Mouse (Mus musculus) G1E (cell line): ENCODE results near the gene Bglap.

Source experiments
- CTCF ChIP-seq: IDR thresholded peaks from 2 replicates; pipeline ENCODE4 v1.5.1; 2012; ENCODE audit warnings: low read depth, low read length, inconsistent platforms, mixed read lengths
- GATA1 ChIP-seq: IDR thresholded peaks from 2 replicates; pipeline ENCODE4 v1.6.1; 2012; ENCODE audit warnings: borderline replicate concordance, low read length, inconsistent platforms, mixed read lengths
- POLR2AphosphoS5 ChIP-seq: IDR thresholded peaks from 2 replicates; pipeline ENCODE4 v1.6.1; 2012; ENCODE audit warnings: low read depth, low read length, inconsistent platforms; ENCODE audit not compliant: insufficient replicate concordance

DNA sequence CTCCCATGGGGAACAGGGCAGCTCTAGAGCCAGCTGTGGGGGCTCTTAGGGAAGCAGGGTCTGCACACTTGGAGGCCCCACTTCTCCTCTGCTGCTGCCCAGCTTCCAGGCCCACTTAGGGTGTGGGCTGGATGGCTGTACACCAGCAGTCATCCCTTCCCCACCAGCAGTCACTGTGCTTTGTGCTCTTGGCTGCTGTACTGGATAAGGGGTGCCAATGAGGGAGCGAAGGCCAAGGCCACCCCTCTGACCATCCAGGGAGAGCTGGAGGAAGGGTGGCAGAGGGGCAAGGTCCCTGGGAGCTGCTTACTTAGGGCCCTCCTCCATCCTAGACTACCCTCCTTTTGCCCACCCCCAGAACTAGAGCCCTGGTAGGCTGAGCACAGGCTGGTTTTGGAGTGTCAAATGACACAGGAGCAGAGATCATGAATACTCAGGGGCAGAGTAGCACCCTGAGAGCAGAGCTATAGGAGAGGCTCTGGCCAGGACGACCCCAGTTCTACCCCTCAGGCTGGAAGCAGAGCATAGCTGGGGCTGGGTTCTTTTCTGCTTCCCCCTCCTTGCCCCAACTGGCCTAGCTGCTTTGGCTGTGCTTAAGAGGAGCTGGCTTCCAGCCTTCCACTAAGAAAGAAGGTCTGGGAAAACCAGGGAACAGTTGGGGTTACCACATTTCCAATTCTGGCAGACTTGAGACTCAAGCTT lies 22.5 kb downstream of the Bglap start:
- no peak for TF ChIP-seq CTCF
- TF ChIP-seq GATA1: no peak
- TF ChIP-seq POLR2AphosphoS5: no peak
